Mouse (Mus musculus): Measurements from ENCODE around the gene Tcf7l2.

The Tcf7l2 gene

DNA sequence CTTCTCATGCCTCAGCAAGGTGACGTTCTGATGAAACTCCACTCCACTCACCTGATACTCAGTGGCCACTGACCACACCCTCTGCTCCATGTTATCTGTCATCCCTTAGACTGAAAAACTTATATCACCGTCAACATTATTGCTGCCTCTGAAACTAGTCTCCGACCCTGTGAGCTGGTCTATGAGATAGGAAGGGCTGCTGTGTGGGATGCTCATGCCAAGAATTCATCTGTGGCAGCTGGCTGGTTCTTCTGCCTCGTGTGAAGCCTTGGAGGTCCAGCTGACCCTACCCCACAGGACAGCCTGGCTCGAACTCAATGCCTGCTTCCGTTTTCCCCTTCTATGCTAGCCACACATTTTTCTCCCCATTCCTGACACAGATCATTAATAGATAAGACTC, 125.6 kb downstream of the Tcf7l2 start:
- no peak for DNase-seq

GRCm38 (mm10) chr19:55867905-55868304, 126.3 kb downstream of the Tcf7l2 start:
- no peak for DNase-seq

DNA sequence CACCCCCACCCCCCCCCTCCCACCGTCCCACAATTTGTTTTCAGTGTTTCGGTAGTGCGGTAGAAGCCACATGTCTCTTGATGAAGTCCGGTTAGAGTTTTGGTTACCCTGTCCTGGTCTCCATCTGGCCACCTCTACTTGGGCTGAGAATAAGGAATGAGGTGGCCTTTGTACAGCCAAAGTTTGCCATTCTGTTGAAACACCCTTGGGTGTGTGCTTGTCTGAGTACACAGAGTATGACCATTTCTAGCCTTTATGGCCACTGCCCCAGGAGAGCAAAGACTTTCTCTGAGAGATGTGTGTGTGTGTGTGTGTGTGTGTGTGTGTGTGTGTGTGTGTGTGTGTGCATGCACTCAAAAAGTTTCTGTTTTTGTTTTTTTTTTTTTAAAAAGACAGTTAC, 127.0 kb downstream of the Tcf7l2 start:
- DNase-seq: no peak

GRCm38 (mm10) chr19:55870825-55871224, 129.2 kb downstream of the Tcf7l2 start:
- no peak for DNase-seq

- no peak for DNase-seq
Measured at GRCm38 (mm10) chr19:55871496-55871895, 129.9 kb downstream of the Tcf7l2 start.

DNA sequence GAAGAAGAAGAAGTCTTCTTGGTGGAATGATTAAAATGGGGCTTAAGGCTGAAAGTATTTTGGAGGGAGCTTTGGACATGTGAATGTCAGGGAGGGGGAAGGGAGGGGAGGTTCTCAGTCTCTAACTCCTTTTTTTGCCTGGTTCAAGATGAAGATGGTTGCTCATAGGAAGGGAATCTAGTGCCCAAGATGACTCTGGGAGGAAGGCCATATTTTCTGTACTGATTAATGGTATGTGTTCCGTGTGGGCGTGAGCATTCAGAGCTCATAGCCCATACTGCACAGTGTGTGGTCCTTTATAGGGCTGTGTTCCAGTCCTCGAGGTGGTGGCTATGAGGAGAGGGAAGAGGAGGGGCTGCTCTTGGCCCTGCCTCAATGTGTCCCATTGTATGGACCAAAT, 131.6 kb downstream of the Tcf7l2 start:
- no peak for DNase-seq

- no peak for DNase-seq
Measured at GRCm38 (mm10) chr19:55876501-55876900, 134.9 kb downstream of the Tcf7l2 start.

- DNase-seq: peak; percentile 11
Measured at GRCm38 (mm10) chr19:55877404-55877915, 135.8 kb downstream of the Tcf7l2 start.

DNA sequence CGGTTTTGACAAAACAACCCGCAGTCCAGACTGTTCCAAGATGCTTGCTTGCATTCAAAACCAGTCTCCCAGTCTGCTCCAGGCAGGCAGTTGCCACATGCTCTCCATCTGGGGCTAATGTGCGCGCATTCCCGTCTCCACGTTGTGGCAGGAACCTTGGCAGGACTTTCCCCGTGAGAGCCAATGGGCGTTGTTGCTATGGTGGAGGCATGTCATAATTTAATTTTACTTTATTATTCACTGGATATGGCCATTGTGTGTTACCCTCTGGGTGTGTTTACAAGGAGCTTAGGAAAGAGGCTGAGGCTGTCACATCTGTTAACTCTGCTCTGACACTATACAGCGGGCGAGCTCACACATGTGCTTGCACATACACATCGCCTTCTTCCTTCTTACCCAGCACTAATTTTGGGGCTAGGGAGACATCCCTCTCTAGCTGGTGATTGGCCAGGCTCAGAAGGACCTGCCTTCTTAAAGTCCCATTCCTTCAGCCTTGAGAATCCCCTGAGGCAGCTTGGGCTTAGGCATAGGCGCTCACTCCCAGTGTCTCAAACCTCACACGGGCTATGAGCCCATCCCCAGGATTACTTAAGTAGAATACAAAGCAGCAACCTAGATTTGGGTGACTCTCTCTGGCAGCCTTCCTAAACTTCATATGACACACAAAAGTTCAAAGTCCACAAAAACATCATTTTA, 139.2 kb downstream of the Tcf7l2 start:
- DNase-seq: no peak

GRCm38 (mm10) chr19:55886536-55886935, 144.9 kb downstream of the Tcf7l2 start:
- DNase-seq: no peak

DNA sequence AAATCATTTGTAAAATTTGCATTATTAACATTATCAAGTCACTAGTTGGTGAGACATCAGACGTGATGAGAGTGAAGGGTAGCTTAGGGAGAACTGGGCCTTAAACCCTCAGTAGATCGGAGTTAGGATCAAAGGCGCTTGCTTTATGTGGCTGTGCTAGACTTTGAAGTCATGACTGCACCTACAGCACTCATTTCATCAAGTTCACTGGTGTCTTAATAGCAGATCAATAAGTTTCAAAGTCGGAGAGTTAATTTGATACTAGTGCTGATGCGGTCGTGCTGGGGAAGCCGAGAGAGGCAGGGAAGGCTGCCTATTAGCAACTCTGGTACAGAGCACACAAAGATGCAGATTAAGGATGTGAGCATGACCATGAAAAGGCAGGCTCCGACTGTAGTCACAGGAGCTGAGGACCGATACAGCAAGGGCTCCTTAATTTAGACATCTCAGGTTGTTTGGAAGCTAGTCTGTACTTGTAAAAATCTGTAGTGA, 150.1 kb downstream of the Tcf7l2 start:
- no peak for DNase-seq

GRCm38 (mm10) chr19:55893557-55893956, 151.9 kb downstream of the Tcf7l2 start:
- no peak for DNase-seq

DNA sequence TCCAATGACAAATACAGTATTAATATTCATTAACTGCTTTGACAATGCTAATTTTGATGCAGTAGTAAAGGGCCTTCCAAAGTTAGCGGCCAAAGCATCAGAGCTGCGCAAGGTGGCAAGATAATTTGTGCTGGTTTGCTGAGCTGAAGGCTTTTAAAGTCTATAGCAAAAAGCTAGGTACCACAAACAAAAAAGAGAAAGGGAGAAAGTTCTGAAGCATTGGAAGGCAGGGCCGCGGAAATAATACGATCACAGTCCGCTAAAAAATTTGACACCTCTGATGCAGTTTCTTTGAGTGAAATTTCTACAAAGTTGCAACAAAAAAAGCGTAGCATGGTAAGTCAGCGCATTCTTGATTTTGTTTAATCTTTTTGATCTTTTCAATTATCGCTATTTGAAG, 152.8 kb downstream of the Tcf7l2 start:
- no peak for DNase-seq

DNA sequence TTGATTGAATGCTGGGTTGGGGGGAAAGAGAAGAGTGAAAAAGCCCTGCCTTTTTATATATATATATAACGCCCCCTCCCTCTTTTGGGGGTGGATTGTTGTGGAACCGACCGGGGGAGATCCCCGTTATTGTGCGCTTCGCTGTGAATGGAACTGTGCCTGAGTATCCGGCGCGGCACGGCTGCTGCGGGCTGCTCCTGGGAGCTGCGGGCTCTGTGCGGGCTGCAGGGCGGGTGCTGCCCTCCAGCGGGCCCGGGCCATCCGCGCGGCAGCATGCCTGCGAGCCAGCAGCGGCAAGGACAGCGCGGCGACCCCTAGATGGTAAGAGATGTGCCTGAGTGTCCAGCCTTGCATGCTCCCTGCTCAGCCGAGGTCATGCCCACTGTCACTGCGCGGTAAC, 153.7 kb downstream of the Tcf7l2 start:
- no peak for DNase-seq

DNA sequence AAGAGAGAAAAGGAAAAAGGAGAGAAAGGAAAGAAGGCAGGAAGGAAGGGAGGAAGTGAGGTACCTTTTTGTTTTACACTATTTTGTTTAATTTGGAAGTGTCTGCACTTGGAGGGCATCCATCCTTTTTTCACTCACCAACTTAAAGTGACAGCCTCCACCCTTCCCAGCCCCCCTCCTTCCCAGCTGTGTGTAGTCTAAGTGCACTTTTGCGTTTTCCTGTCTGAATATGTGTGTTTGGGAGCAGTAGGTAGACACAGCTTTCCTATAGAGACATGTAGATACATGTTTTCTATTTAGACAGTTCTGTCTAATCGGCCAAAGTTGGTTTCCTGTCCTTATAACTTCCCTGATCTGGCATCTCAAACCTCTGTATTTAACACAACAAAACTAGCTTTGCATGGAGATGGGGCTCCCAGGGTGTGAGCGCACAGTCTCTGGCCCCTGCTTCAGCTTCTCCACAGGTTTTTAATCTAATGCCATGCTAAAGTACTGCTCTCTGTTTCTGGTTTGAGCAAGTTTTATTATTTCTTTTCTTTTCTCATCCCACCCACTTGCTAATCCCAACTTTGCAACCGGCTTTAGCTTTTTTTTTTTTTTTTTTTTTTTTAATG, 154.3 kb downstream of the Tcf7l2 start:
- DNase-seq: no peak

DNA sequence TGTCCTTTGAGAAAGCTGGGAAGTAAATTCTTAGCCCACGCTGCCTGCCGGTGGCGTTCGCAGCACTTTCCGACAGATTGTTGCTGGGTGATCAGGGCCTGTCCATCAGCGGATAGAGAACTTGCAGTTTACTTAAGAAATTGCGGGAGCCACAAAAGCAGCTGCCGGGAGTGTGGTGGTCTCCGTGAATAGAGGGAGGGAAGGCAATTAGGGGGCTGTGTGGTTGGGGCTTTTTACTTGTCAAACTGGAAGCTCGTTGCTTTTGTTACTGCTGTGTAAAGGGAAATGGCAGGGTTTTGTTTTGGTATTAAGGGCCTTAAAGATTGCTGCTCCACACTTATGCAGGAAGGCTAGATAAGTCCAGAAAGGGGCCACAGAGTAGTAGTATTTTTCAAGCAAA, 155.0 kb downstream of the Tcf7l2 start:
- DNase-seq: no peak

DNA sequence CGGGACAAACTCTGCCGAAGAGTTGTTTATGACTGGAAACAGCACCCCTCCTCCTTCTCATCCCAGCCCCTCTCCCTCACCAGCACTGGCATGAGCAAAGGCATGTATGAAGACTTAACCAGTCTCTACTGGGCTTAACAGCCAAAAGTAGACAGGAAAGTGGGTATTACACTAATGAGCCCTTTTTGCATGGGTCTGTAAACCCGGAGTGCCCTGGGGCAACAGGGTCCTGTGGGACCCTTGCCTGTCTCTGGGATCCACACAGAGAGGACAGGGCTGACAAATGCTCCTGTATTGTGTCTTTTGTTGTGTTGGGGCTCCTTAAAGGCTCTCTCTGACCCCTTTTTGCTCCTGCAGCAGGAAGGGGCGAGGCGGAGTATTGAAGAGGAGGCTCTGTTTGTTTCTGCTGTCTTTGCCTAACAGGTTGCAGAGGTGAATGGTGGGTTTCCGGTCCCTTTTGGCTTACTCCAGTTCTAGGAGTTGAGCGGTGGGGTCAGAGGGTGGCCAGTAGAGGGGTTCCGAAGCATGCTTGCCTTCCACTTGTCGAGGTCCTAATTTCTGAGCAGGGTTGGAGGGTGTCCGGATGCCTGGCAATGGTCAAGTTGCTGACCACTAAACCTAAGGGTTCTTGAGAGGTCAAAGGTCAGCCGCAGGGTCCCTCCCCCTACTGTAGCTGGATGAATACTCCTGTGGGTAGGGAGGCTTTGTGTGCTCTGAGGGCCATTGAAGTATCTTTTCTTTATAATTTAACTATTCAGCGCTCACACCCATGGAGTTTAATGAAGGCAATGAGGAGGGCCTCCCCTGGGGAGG, 161.2 kb downstream of the Tcf7l2 start:
- DNase-seq: no peak

- DNase-seq: no peak
Measured at GRCm38 (mm10) chr19:55909039-55909438, 167.4 kb downstream of the Tcf7l2 start.

- DNase-seq: no peak
Measured at GRCm38 (mm10) chr19:55911941-55912340, 170.3 kb downstream of the Tcf7l2 start.

GRCm38 (mm10) chr19:55912813-55913212, 171.2 kb downstream of the Tcf7l2 start:
- no peak for DNase-seq

DNA sequence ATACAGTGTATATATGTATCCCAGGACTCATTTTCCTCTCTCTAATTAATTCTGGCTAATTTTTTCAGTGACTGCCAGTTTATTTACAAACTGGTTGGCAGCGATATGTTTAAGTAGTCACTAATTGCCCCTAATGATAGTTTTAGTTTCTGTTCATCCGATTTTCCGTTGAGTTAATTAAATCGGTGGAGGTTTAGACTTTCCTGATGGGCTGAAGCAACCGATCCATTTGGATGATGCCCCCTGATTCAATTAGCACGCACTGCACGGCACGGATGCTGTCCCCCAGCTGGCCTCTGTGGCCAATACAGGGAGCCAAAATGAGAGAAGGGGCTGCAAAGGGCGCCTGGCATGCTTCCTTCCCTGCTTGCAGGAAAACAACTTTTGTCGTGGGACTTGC, 172.0 kb downstream of the Tcf7l2 start:
- DNase-seq: no peak

DNA sequence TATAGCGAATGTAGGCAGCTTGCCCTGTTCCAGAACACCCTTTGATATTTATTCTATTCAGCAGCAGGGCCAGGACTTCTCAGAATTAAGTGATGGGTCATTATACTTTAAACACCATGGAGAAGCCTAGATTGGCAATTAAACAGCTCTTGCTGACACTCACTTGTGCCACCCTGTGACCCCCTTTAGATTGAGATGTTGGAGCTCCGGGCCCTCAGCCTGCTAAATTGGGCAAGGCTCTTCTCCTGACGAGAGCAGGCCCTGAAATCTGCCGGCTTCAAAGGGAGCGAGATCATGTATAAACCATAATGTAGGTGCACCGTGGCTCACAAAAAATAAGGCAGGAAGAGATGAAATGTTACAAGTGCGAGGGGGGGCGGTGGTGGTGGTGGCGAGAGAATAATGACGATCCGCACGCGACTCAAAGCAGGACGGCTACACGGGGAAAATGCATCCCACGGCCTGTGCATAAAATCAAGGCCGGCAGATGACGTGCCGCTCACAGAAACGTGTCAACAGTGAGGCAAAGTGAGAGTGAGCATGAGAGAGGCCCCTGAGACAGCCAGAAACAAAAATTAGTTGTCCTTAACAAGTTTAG, 173.1 kb downstream of the Tcf7l2 start:
- DNase-seq: no peak

DNA sequence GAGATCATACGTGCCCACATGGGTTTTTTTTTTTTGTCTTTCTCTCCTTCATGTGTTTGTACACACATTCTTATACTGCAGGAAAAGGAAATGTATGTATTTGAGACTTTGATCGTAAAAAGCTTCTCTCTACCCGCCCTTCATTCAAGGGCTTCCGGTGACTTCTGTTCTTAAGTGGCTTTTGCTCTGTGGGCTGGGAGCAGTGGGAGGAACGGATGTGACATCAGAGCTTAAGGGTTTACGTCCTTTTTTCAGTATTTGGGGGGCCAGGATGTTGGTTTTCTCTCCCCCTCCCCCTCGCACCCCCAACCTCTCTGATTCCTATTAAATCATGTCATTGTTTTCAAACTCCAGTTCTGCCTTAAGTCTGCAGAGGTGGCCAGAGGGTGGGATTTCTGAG, 173.9 kb downstream of the Tcf7l2 start:
- DNase-seq: no peak
